Mouse (Mus musculus) small intestine, adult 2 months (tissue): ENCODE data around the gene A830005F24Rik. TPM values are rescaled to one million over a fixed set of nuclear protein-coding genes. Genes with fewer than 3 reads are reported as not detected.
"Not testable (repeated sequence)": the region's sequence is repeated elsewhere in the genome, so short reads cannot be mapped to it uniquely, and the experiment has no call there.

Experiments
- H3K27ac ChIP-seq: fragments of 200-500 bp; 2 replicates; pipeline ENCODE4 v1.5.1; 2012; ENCODE audit warnings: low read depth, low read length, control low read depth, inconsistent platforms; ENCODE audit not compliant: insufficient read depth
- H3K27me3 ChIP-seq: fragments of 200-500 bp; 2 replicates; pipeline ENCODE4 v1.6.1; 2012; ENCODE audit warnings: mild to moderate bottlenecking, moderate library complexity, low read length, inconsistent platforms; ENCODE audit not compliant: control insufficient read depth, insufficient read depth
- H3K36me3 ChIP-seq: fragments of 200-500 bp; 2 replicates; pipeline ENCODE4 v1.6.1; 2012; ENCODE audit warnings: mild to moderate bottlenecking, low read length, control low read depth, inconsistent platforms; ENCODE audit not compliant: control insufficient read depth, insufficient read depth
- H3K4me1 ChIP-seq: fragments of 200-500 bp; 2 replicates; pipeline ENCODE4 v1.6.1; 2012; ENCODE audit warnings: low read length, inconsistent platforms, mixed read lengths; ENCODE audit not compliant: control insufficient read depth, insufficient read depth, insufficient read length
- H3K4me3 ChIP-seq: fragments of 200-500 bp; 2 replicates; pipeline ENCODE4 v1.5.1; 2012; ENCODE audit warnings: low read depth, mild to moderate bottlenecking, control low read depth, inconsistent platforms, low read length, moderate library complexity
- CTCF ChIP-seq: fragments of 200-500 bp; IDR thresholded peaks from 2 replicates; pipeline ENCODE4 v1.5.1; 2012; ENCODE audit warnings: low read depth, mild to moderate bottlenecking, control low read depth, inconsistent platforms, low read length, moderate library complexity, mixed read lengths; ENCODE audit not compliant: insufficient replicate concordance, insufficient read length; ENCODE audit errors: extremely low read depth
- POLR2A ChIP-seq: fragments of 200-500 bp; IDR thresholded peaks from 2 replicates; pipeline ENCODE4 v1.6.1; 2012; ENCODE audit warnings: low read depth, mild to moderate bottlenecking, control low read depth, inconsistent platforms, low read length, moderate library complexity
- whole genome bisulfite sequencing: fragments of 180-500 bp; shearing (Covaris S2); methylation state at CpG from one replicate; pipeline ENCODE4 v1.1.7; 2018; 5-methylcytosine and 5-hydroxymethylcytosine counted together
- polyA plus RNA-seq: library from polyadenylated mRNA; depleted of rRNA; stranded (reverse); fragments of >200 nt; gene quantifications from 2 replicates; pipeline ENCODE4 v1.2.3, GENCODE M21; 2012

A830005F24Rik gene
- polyA plus RNA-seq, 1 experiment = not detected

- Histone ChIP-seq H3K36me3 (peaks cover 30% of the 10 kb centered on the region), H3K27ac (no peak overlapping the region), H3K27me3 (no peaks in the 10 kb centered on the region), H3K4me3 (no peak overlapping the region), H3K4me1 (no peaks in the 10 kb centered on the region)
- TF ChIP-seq CTCF (peak; percentile 70; the same call in 1 of the 2 replicates), POLR2A (no peak)
- WGBS = 71% methylated on average over 15 of the region's 15 CpGs
These were observed 15.6 kb upstream of the A830005F24Rik start for GRCm38 (mm10) chr13:48497693-48498221.

GRCm38 (mm10) chr13:48498676-48499075, 14.7 kb upstream of the A830005F24Rik start:
- H3K27ac ChIP-seq = no peak overlapping the region
- TF ChIP-seq CTCF (no peak), POLR2A (no peak)

GRCm38 (mm10) chr13:48502422-48502821, 10.9 kb upstream of the A830005F24Rik start:
- TF ChIP-seq CTCF (no peak), POLR2A (no peak)
- Histone ChIP-seq H3K4me1 (no peaks in the 10 kb centered on the region), H3K27ac (no peak overlapping the region), H3K4me3 (no peak overlapping the region), H3K36me3 (peaks cover 36% of the 10 kb centered on the region), H3K27me3 (no peaks in the 10 kb centered on the region)
- 30% methylated on average over 5 of the region's 5 CpGs for WGBS

More at GRCm38 (mm10) chr13:48498676-48499075, 14.7 kb upstream of the A830005F24Rik start:
- 90% methylated on average over 4 of the region's 4 CpGs for WGBS
- Histone ChIP-seq H3K27me3 (no peaks in the 10 kb centered on the region), H3K4me1 (no peaks in the 10 kb centered on the region), H3K4me3 (no peak overlapping the region), H3K36me3 (peaks cover 32% of the 10 kb centered on the region)

DNA sequence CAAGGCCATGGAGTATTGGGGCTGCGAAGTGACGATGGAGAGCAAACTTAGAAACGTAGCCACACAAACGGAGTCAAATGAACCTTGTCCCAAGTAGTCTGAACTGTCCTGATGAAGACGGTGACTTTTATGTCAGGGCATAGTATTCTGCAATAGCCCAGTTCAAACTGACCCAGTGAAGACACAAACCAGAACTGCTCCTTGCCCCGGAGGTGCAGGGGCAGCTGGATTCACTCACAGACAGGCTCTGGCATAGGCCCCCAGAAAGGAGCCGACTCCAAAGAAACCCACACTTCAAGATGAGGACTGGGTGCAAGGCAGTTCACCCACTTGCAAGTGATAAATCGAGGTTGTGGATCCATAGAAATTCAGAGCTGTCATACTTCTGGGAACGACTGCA, 4.7 kb upstream of the A830005F24Rik start:
- Histone ChIP-seq H3K4me3 (no peak overlapping the region), H3K36me3 (peaks cover 15% of the 10 kb centered on the region), H3K27me3 (no peaks in the 10 kb centered on the region), H3K27ac (no peak overlapping the region), H3K4me1 (peaks cover 6% of the 10 kb centered on the region; the same call in 1 of the 2 replicates)
- WGBS = 86% methylated on average over 9 of the region's 9 CpGs
- TF ChIP-seq POLR2A (no peak), CTCF (no peak)

DNA sequence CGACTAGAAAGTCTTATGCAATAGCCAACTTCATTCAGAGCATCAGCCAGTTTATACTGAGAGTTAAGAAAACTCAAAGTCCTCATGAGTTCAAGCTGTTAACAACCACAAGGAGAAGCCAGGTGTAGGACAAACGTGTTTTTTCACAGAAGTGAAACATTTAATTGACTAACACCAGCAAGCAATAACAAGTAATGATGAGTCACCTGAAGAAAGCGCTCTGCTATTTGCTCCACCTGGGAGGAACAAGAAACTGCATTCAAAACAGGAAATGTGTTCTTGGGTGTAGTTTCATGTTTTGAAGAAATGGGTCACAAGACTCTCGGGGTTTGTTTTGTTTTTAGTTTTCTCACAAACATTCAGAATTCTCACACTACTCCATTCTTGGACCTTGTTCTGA, 2.5 kb downstream of the A830005F24Rik start:
- Histone ChIP-seq H3K4me1 (peaks cover 6% of the 10 kb centered on the region; the same call in 1 of the 2 replicates), H3K27me3 (no peaks in the 10 kb centered on the region), H3K36me3 (no peaks in the 10 kb centered on the region), H3K4me3 (no peak overlapping the region), H3K27ac (no peak overlapping the region)
- 23% methylated on average over 4 of the region's 4 CpGs for WGBS
- TF ChIP-seq CTCF (no peak), POLR2A (no peak)

DNA sequence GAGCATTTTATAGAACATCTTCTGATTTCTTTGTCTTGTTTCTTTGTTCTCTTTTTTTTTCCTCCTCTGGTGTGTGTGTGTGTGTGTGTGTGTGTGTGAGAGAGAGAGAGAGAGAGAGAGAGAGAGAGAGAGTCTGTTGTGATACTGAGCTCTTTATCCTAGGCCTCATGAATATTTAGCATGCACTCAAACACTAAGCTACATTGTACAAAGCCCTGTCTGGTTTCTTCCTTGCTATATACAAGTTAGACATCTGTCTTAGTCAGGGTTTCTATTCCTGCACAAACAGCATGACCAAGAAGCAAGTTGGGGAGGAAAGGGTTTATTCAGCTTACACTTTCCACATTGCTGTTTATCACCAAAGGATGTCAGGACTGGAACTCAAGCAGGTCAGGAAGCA, 5.8 kb downstream of the A830005F24Rik start:
- H3K4me1 ChIP-seq, H3K36me3 ChIP-seq: not testable (repeated sequence)

GRCm38 (mm10) chr13:48525745-48526144, 12.4 kb downstream of the A830005F24Rik start:
- TF ChIP-seq CTCF = no peak
- TF ChIP-seq POLR2A = no peak
- 52% methylated on average over 5 of the region's 5 CpGs for WGBS

More for the DNA sequence above, 5.8 kb downstream of the A830005F24Rik start:
- not testable (repeated sequence) for H3K27ac ChIP-seq, H3K4me3 ChIP-seq, H3K27me3 ChIP-seq

GRCm38 (mm10) chr13:48528123-48528871, 14.9 kb downstream of the A830005F24Rik start:
- Histone ChIP-seq H3K27ac (no peak overlapping the region), H3K4me3 (no peak overlapping the region), H3K36me3 (no peaks in the 10 kb centered on the region), H3K27me3 (no peaks in the 10 kb centered on the region), H3K4me1 (no peaks in the 10 kb centered on the region)
- WGBS = 51% methylated on average over 15 of the region's 15 CpGs
- TF ChIP-seq CTCF = peak; percentile 64; the same call in 1 of the 2 replicates
- no peak for TF ChIP-seq POLR2A

More at GRCm38 (mm10) chr13:48525745-48526144, 12.4 kb downstream of the A830005F24Rik start:
- H3K27ac ChIP-seq = no peak overlapping the region
- no peaks in the 10 kb centered on the region for H3K27me3 ChIP-seq
- no peaks in the 10 kb centered on the region for H3K36me3 ChIP-seq
- no peak overlapping the region for H3K4me3 ChIP-seq
- H3K4me1 ChIP-seq = no peaks in the 10 kb centered on the region
